Mouse (Mus musculus) embryonic facial prominence, embryonic 12.5 days (tissue): ENCODE measurements around the gene Cenps. TPM values are rescaled to one million over a fixed set of nuclear protein-coding genes. Genes with fewer than 3 reads are reported as not detected.
"Not testable (repeated sequence)": the region's sequence is repeated elsewhere in the genome, so short reads cannot be mapped to it uniquely, and the experiment has no call there.

Experiments used
- ATAC-seq: fragments of 200-750 bp; cut with Nextera tagmentation; 2 replicates; pipeline ENCODE4 v1.8.0; 2017; ENCODE audit not compliant: insufficient number of reproducible peaks, insufficient read depth, low FRiP score, low TSS enrichment
- H3K27ac ChIP-seq: fragments of 300-500 bp; sonication (generic); 2 replicates; pipeline ENCODE4 v1.5.1; 2016; ENCODE audit warnings: mild to moderate bottlenecking
- H3K27me3 ChIP-seq: fragments of 300-500 bp; sonication (generic); 2 replicates; pipeline ENCODE4 v1.6.1; 2016; ENCODE audit warnings: mild to moderate bottlenecking, moderate library complexity
- H3K36me3 ChIP-seq: fragments of 300-500 bp; sonication (generic); 2 replicates; pipeline ENCODE4 v1.6.1; 2016; ENCODE audit warnings: mild to moderate bottlenecking
- H3K4me1 ChIP-seq: fragments of 300-500 bp; sonication (generic); 2 replicates; pipeline ENCODE4 v1.6.1; 2016
- H3K4me2 ChIP-seq: fragments of 300-500 bp; sonication (generic); replicated peaks from 2 replicates; pipeline ENCODE4 v1.6.1; 2016; ENCODE audit warnings: mild to moderate bottlenecking, moderate library complexity
- H3K4me3 ChIP-seq: fragments of 300-500 bp; sonication (generic); 2 replicates; pipeline ENCODE4 v1.5.1; 2016; ENCODE audit warnings: mild to moderate bottlenecking
- H3K9ac ChIP-seq: fragments of 300-500 bp; sonication (generic); 2 replicates; pipeline ENCODE4 v1.6.1; 2016; ENCODE audit warnings: mild to moderate bottlenecking, moderate library complexity
- H3K9me3 ChIP-seq: fragments of 300-500 bp; sonication (generic); 2 replicates; pipeline ENCODE4 v1.6.1; 2016; ENCODE audit warnings: mild to moderate bottlenecking, moderate library complexity
- WGBS: fragments of 180-500 bp; shearing (Covaris S2); methylation state at CpG from one replicate; pipeline ENCODE4 v1.1.7; 2016; 5-methylcytosine and 5-hydroxymethylcytosine counted together
- polyA plus RNA-seq: library from polyadenylated mRNA; unstranded; fragments of >200 nt; fragmentation: Nextera tagmentation; extraction: Ambion mirVana; gene quantifications from 2 replicates; pipeline ENCODE4 v1.2.1, GENCODE M21; 2016

Gene Cenps
- polyA plus RNA-seq, 1 experiment from 2014 or later, result 47.1 TPM

DNA sequence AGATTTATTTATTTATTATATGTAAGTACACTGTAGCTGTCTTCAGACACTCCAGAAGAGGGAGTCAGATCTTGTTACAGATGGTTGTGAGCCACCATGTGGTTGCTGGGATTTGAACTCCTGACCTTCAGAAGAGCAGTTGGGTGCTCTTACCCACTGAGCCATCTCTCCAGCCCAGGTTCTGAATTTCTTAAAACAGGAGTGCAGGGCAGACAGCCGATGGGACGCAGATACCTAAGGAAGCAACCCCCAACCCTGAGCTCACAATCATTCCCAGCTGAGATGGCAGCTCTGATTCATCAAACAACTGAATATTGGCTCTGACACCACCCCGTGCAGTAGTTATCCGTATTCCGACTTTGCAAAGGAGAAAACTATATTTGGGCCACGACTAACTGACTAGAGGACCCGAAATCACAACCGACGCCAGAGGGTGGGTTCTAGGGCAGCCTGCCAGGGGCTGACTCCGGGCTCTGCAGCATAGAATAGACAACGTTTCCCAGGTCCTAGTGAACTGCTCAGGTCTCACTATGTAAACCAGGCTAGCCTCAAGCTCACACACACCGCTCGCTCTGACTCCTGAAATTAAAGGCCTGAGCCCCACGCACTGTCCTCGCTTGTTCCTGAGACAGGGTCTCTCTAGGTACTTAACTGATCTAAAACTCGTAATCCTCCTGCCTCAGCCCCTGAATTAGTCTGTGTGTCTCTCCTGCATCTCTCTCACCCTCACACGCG lies 1.1 kb downstream of the Cenps start:
- peak overlapping the region; percentile 92 for H3K27ac ChIP-seq
- H3K27me3 ChIP-seq, result no peaks in the 10 kb centered on the region
- peak overlapping the region; percentile 66; the same call in 1 of the 2 replicates for H3K9ac ChIP-seq
- 45% methylated on average over 18 of the region's 18 CpGs for WGBS
- no peaks in the 10 kb centered on the region for H3K9me3 ChIP-seq
- ATAC-seq, result no peak
- H3K4me1 ChIP-seq, result peaks cover 8% of the 10 kb centered on the region; the same call in 1 of the 2 replicates
- H3K4me3 ChIP-seq, result peak overlapping the region; percentile 51
- peak overlapping the region; percentile 57 for H3K4me2 ChIP-seq
- H3K36me3 ChIP-seq, result peaks cover 6% of the 10 kb centered on the region; the same call in 1 of the 2 replicates

DNA sequence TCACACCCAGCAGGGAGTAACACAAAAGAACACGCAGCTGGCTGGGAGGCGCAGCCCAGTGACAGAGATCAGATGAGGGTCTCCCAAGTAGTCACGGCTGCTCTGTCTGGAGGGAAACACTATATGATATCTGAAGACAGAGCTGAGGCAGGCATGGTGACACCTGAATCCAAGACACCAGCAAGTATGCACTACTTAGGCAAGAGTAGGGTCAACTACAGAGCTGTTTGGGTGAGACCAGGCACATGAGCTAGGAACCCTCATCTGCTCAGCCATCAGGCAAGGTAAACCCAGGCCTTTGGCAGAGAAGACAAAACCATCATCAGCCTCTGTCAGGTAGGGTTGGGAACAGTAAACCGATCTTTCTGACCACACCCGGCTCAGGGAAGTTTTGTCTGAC lies 4.0 kb downstream of the Cenps start:
- H3K4me1 ChIP-seq, result peaks cover 8% of the 10 kb centered on the region; the same call in 1 of the 2 replicates
- no peak for ATAC-seq
- no peak overlapping the region for H3K9ac ChIP-seq
- H3K4me3 ChIP-seq, result no peak overlapping the region
- peaks cover 25% of the 10 kb centered on the region for H3K36me3 ChIP-seq
- H3K27ac ChIP-seq, result no peak overlapping the region
- H3K4me2 ChIP-seq, result no peak overlapping the region
- no peaks in the 10 kb centered on the region for H3K9me3 ChIP-seq
- H3K27me3 ChIP-seq, result no peaks in the 10 kb centered on the region
- WGBS, result 80% methylated on average over 5 of the region's 5 CpGs

DNA sequence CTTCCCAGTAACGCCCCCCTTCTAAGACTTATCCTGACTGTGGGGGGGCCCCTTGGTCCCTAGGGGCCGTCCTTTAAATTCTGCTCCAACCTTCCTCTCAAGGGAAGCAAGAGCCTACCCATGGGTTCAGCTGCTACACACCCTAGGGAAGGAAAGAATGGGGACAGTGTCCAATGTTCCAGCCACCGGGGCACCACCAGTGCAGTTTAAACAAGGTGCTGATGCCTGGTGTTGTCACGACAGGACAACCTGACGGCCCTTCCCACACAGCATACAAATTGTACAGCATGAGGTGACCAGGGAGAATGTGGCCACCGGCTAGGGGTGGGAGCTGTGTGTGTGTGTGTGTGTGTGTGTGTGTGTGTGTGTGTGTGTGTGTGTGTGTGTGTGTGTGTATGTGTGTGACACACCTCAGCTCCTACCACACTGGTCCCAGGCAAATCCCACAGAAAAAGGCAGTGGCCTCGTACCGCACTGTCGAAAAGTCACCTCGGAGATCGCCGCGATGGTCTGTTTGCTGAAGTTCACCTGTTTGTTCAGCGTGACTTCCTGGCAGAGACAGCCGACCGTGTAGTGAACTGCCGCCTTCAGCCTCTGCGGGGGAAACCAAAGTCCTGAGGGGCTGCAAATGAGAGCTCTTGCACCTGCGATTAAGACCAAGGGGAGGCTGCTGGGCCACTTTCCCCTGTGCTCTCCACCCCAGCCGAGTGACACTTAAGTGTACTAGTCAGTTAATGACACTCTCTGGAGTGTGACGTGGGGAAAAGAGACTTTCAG lies 5.5 kb downstream of the Cenps start:
- Histone ChIP-seq H3K27ac (no peak overlapping the region), H3K9me3 (no peaks in the 10 kb centered on the region), H3K4me1 (peaks cover 8% of the 10 kb centered on the region; the same call in 1 of the 2 replicates), H3K36me3 (peaks cover 35% of the 10 kb centered on the region), H3K4me3 (no peak overlapping the region), H3K9ac (no peak overlapping the region), H3K27me3 (no peaks in the 10 kb centered on the region), H3K4me2 (no peak overlapping the region)
- WGBS, result 87% methylated on average over 21 of the region's 21 CpGs
- no peak for ATAC-seq

DNA sequence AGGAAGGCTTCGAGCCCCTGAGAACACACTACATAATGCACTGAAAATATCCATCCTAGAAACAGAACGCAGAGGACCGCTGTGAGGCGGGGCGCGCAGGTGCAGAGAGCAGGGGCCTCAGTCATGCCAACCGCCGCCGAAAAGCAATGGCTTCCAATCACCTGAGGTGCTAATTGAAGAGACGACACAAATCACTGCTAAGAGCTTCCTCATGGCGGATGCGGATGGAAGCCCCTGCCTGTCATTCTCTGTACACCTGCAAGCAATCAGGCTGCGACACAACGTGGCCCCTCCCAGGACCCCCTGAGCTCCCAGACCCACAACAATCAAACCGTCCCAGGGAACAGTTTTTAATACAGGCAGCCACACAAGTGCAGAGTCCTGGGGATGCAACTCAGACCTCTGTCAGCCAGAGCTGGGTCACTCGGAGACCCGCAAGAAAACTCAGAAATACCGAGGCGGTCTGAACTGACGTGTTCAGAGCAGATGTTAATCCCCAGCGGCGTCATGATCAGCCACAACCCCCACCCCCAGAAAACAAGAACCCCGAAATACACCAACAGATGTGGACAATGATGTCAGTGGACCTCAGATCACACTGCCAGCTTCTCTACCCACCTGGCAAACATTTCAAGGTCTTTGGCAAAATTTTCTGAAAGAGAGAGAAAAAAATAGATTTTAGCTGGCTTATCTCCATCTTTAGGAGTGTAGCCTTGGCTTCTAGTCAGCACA lies 6.2 kb downstream of the Cenps start:
- WGBS, result 71% methylated on average over 23 of the region's 23 CpGs
- H3K27ac ChIP-seq, result no peak overlapping the region
- H3K27me3 ChIP-seq, result no peaks in the 10 kb centered on the region
- peaks cover 35% of the 10 kb centered on the region for H3K36me3 ChIP-seq
- H3K4me3 ChIP-seq, result no peak overlapping the region
- no peak overlapping the region for H3K9ac ChIP-seq
- H3K4me1 ChIP-seq, result peaks cover 2% of the 10 kb centered on the region; the same call in 1 of the 2 replicates
- no peaks in the 10 kb centered on the region for H3K9me3 ChIP-seq
- ATAC-seq, result no peak
- H3K4me2 ChIP-seq, result no peak overlapping the region

DNA sequence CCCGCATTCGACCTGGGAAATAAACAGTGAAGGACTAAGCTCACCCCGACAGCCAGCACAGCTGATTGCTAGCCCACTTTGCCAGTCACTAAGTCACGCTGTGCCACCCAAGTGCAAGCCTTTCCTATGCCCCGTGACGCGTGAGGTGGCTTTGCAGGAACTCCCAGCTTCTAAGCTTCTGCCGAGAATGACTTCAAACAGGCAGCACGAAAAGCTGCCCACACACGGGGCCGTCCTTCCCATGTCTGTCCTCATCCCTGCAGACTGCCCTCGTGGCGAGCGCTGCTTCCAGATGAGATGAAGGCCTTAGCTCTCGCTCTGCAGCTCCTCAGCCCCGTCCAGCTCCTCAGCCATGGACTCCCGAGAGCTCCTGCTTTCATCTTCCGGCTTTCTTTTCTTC lies 9.0 kb downstream of the Cenps start:
- H3K4me2 ChIP-seq, result no peak overlapping the region
- no peaks in the 10 kb centered on the region for H3K9me3 ChIP-seq
- H3K36me3 ChIP-seq, result peaks cover 35% of the 10 kb centered on the region
- 87% methylated on average over 18 of the region's 18 CpGs for WGBS
- no peaks in the 10 kb centered on the region for H3K27me3 ChIP-seq
- H3K4me3 ChIP-seq, result no peak overlapping the region
- no peak for ATAC-seq
- no peak overlapping the region for H3K9ac ChIP-seq
- H3K4me1 ChIP-seq, result 0 out of 2 replicates have a peak, but pooled peaks cover 2% of the 10 kb centered on the region
- no peak overlapping the region for H3K27ac ChIP-seq

DNA sequence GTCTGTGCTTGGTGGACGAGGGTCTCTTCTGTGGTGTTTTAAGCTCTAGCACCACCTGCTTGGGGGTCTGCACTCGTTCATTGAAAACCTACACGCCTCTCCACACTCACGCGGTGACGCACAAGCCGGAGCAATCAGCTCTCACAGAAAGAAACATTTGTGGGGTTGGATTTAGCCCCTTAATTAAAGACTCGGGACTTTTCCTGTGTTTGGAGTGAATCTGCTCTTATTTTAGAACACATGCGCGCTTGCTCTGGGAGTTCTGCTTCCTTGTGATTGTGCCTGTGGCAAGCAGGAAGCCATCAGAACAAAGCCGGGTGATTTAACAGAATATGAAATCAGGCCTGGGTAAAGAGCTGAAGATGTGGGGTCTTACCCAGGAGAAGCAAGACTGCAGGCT lies 10.8 kb downstream of the Cenps start, which contains the start of gene Cort:
Gene Cort, minus strand, starts transcription at position 101 of the 400 bp plus-strand sequence.
- Histone ChIP-seq H3K4me2 (no peak within 1 kb of the TSS), H3K9ac (no peak within 1 kb of the TSS), H3K27ac (no peak within 1 kb of the TSS), H3K4me1 (0 out of 2 replicates have a peak, but pooled peaks cover 2% of the 10 kb centered on the region), H3K4me3 (no peak within 1 kb of the TSS), H3K9me3 (no peaks in the 10 kb centered on the region), H3K27me3 (no peaks in the 10 kb centered on the region), H3K36me3 (peaks cover 32% of the 10 kb centered on the region)
- no peak for ATAC-seq
- 80% methylated on average over 11 of the region's 11 CpGs for WGBS

DNA sequence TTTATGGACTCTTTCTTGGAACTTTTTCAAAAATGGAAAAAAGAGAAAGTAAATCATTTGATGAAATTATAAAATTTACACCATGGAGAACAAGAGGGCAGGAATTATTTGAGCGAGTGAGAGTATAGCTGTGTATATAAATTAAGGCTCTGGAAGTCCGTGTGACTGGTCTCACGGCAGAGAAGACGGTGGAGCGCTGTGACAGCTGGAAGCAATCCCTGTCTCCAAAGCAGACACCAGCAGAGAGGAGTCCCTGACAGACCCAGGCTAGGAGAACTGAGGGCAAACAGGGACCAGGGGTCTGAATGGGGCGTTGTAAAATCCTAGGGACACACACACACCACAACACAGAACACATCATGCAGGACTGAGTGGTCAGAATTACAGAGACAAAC lies 11.3 kb downstream of the Cenps start:
- Histone ChIP-seq H3K9ac (no peak overlapping the region), H3K4me1 (0 out of 2 replicates have a peak, but pooled peaks cover 2% of the 10 kb centered on the region), H3K9me3 (no peaks in the 10 kb centered on the region), H3K4me3 (no peak overlapping the region), H3K27ac (no peak overlapping the region), H3K27me3 (no peaks in the 10 kb centered on the region), H3K4me2 (no peak overlapping the region), H3K36me3 (peaks cover 28% of the 10 kb centered on the region)
- ATAC-seq, result no peak
- WGBS, result 68% methylated on average over 6 of the region's 6 CpGs

DNA sequence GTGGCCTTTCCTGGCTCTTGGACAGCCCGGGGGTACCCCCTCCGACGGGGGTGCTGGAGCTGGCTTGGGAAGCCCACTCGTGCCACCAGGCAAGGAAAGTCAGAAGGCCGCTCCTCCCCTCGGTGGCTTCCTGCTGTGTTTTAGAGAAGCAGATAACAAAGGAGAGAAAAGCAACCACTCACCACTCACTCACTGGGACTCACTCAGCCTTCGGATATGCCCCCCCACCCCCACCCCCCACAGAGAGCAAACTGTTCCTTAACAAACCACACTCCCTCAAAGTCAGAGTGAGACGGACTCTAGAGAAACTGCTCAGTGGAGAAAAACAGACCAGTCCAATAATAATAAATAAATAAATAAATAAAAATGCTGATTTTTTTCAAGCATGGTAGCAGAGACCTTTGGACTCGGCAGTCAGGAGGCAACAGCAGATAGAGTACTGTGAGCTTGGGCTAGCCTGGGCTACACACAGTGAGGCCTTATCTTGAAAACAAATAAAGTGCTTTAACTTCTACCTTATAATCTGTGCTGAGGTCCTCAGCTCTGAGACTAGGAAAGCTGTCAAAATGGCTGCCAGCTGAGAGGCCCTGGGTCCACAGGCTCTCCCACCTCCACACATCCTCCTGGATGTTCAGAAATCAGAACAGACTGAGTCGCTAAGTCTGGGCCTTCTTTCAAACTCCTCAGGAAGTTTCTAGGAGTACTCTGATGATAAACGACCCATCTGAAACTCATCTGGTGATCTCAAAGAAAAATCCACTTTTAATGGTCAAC lies 11.9 kb downstream of the Cenps start:
- WGBS, result 67% methylated on average over 11 of the region's 11 CpGs
- no peaks in the 10 kb centered on the region for H3K9me3 ChIP-seq
- no peak for ATAC-seq
- H3K9ac ChIP-seq, result no peak overlapping the region
- H3K4me1 ChIP-seq, result 0 out of 2 replicates have a peak, but pooled peaks cover 2% of the 10 kb centered on the region
- no peak overlapping the region for H3K4me3 ChIP-seq
- H3K4me2 ChIP-seq, result no peak overlapping the region
- peaks cover 22% of the 10 kb centered on the region for H3K36me3 ChIP-seq
- no peaks in the 10 kb centered on the region for H3K27me3 ChIP-seq
- H3K27ac ChIP-seq, result no peak overlapping the region

DNA sequence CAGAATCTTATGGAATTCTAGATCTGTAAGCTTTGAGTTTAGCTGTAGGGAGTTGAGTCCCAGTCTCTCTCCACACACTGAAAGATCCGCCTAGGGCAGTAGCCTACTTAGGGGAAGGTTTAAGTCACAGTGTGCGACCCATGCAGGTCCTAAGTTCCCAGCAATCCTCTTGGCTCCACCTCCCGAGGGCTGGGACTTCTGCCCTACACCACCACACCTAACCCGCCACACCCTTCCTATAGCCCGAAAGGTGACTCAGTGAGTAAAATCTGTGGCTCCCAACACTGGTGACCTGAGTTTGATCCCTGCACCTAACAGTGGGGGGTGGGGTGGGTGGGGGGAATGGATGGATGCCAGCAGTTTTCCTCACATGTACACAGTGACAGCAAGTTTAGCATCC lies 14.0 kb downstream of the Cenps start:
- ATAC-seq, result no peak
- H3K9ac ChIP-seq, result no peak overlapping the region
- no peak overlapping the region for H3K4me3 ChIP-seq
- H3K27me3 ChIP-seq, result no peaks in the 10 kb centered on the region
- no peaks in the 10 kb centered on the region for H3K9me3 ChIP-seq
- H3K27ac ChIP-seq, result no peak overlapping the region
- WGBS, result 70% methylated on average over 5 of the region's 5 CpGs
- peaks cover 10% of the 10 kb centered on the region for H3K36me3 ChIP-seq
- 0 out of 2 replicates have a peak, but pooled peaks cover 2% of the 10 kb centered on the region for H3K4me1 ChIP-seq
- no peak overlapping the region for H3K4me2 ChIP-seq

DNA sequence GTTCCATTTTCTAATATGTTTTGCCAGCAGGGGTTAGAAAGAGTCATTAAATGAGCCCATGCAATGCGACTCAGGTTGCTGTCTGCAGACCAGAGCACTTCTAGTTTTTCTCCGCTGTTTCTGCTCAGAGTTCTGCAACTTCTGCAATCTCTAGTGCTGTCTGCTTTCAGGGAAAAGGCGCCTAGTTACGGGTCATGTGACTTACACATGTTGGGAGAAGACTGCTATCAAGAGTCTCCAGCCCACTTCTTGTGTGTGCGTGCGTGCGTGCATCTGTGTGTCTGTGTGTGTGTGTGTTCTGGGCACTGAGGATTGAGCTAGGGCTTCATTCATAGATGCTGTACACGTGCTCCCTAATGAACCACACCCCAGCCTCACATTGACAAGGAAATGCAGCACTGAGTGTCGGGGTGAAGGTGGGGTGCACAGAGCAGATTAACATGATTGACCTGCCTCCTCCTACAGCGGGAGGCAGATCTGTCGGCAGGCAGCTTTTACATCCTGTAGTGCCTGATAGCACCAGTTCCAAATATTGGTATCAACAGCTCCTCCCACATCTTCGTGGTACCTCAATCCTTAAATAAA lies 17.4 kb downstream of the Cenps start:
- not testable (repeated sequence) for H3K9me3 ChIP-seq, H3K4me2 ChIP-seq, H3K9ac ChIP-seq, H3K27ac ChIP-seq, H3K36me3 ChIP-seq, H3K4me1 ChIP-seq, ATAC-seq, H3K4me3 ChIP-seq, H3K27me3 ChIP-seq
- 87% methylated on average over 12 of the region's 12 CpGs for WGBS
